Mouse (Mus musculus): ENCODE data around the gene Gimap9.
"Not testable (repeated sequence)": the region's sequence is repeated elsewhere in the genome, so short reads cannot be mapped to it uniquely, and the experiment has no call there.

Gene Gimap9

DNA sequence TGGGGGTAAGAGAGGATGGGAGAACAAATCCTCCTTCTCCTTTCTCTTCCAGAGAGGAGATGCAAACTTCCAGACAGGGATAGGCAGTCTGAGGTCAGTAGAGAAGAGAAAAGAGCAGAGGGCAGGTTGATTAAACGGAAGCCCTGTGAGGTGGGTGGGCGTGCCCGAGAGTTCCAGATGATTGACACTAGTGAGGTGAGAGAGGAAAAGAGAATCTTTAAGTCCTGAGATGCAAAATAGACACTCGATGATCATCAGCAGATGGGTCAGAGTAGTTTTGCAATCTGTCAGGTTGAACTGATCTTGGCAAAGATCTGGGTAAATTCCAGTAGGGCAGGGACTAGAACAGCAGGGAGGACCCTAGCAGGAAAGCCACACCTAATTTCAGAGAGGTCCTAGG, 11.2 kb upstream of the Gimap9 start:
- DNase-seq (ENCODE audit: low spot score in 2 of 2) = no peak

DNA sequence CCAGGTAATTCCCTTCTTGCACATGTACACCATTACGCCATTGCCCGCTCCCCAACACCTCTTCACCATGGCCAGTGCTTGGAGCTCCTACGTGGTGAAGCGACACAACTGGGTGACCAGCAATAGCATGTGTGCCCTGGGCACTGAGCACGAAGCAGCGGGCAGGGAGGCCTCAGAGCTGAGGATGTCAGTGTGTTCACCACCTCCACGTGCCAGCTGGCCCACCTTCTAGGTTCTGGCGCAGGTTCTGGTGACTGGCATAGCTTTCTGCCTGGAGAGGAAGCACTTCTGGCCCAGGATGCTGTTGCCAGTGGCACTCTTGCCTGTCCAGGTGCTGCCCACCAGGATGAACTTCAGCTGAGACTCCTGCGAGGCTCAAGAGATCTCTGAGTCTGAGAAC, 10.5 kb upstream of the Gimap9 start:
- DNase-seq (ENCODE audit: low spot score in 2 of 2) = no peak

DNA sequence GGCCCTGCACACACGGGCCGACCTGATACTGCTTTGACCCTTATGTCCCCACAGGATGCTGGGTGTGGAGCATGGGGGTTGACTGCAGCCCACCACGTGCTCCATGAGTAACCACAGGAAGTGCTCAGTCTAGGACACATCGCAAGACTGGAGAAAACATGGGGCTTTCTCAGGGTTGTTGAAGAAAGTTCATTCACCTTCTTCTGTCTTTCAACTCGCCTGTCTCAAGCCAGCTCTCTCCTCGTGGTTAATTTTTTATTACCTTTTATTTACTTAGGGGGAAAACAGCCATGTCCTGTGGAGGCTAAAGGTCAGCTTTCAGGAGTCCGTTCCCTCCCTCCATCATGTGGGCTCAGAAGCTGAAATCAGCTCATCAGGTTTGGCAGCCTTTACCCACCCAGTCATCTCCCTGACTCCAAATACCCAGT, 9.8 kb upstream of the Gimap9 start:
- no peak for DNase-seq (ENCODE audit: low spot score in 2 of 2)

DNA sequence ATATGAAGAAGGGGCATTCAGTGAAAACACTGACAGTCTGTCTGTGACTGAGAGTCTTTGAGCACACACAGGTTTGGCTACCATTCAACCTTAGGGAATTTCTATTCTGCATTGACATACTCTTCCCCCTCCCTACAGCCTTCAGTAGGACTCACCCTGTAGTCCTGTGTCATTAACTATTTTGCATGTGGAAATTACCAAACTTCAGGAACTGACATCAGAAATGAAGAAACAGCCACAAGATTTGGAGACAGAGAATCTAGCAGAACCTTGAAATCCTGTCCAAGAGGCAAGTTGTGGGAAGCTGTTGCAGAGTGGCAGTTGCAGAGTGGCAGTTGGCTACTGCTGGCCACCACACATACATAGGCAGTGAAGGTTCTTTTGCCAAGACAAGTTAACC, 7.9 kb upstream of the Gimap9 start:
- no peak for DNase-seq (ENCODE audit: low spot score in 2 of 2)

DNA sequence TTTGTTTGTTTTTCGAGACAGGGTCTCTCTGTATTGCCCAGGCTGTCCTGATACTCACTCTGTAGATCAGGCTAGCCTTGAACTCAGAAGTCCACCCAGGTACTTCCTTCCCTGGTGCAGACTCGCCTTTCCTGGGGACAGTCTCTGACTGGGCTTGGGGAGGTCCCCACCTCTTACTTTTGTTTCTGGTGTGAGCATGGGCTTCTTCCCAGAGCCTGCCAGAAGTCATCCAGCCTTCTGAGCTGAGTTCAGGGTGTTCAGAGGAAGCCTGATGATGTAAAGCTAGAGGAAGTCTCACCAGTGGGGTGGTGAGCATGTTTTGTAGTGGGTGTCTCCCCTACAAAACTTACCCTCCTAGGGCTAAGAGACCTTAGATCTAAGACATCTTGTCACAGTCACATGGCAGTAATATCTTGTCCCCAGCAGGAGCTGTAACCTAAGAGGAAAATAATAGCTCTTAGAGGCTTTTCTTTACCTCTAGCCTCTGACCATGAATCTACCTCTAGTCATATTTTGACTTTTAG, 6.4 kb upstream of the Gimap9 start:
- no peak for DNase-seq (ENCODE audit: low spot score in 2 of 2)

DNA sequence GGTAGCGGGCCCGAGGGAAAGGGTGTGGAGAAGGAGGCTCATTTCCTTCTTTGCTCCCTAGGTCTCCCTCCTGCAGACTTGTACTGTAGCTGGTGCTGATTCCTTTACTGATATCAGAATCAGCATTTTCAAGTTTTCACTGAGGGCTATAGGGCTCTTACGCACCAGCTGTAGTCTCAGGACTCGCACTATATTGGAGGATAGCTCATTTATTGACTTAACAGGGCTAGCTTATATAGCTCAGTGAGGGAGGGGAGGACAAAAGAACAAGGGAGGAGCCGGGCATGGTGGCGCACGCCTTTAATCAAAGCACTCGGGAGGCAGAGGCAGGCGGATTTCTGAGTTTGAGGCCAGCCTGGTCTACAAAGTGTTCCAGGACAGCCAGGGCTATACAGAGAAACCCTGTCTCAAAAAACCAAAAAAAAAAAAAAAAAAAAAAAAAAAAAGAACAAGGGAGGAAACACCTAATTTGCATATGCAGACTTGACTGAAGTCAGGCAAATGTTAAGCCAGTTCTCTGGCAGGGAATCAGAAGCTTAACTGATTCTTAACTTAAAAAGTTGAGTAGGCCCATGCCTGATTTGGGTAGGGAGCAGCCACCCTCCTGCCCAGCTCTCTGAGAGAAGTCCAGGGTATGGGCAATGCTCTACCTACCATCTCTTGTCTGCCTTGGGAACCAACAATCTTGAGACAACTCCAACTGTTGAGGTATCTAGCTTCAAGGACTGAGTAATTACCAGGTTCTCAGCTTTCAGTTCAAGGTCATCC, 1.5 kb upstream of the Gimap9 start:
- DNase-seq (ENCODE audit: low spot score in 2 of 2) = no peak

DNA sequence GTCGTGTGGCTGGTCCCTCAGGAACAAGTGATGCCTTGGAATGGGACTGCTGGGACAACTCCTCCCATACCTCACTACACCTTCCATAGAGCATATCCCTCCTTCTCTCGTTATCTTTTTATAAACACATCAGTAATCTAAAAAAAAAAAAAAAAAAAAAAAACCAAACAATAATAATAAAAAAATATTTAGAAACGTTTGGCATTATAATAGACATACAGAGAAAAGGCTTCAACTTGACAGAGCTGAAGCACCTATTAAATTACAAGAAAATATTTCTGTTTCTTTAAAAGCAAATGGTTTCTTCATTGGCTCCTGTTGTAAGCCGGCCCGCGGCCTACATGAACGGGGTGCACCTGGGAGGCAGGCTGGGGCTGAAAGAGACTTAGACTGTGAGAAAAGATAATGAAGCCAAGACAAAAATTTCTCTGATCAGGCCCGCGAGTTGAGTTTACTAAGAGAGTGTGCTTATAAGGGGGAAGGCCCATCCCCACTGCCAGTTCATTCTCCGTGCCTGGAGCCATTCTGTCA, 464 bp upstream of the Gimap9 start:
- no peak for DNase-seq (ENCODE audit: low spot score in 2 of 2)

DNA sequence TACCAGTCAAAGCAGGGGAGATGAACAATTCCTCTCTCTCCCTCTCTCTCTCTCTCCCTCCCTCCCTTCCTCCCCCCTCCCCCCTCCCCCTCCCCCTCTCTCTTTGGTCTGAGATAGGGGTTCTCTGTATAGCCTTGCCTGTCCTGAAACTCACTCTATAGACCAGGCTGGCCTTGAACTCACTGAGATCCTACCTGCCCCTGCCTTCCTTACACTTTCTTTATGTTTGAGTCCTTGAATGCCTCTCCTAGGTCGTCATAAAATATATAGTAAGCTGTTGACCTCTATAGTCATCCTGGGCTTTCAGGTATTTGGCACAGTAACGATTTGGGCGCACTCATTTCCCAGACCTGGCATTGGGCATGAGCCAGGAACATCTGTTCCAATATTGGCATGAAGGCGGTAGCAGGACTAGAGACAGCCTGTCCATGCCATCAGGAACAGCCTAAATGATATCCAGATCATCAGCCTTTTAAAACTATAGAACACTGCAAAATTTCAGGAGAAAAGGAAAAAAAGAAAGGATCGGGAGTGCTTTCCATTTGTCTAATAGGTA, 1.0 kb downstream of the Gimap9 start:
- no peak for DNase-seq (ENCODE audit: low spot score in 2 of 2)

DNA sequence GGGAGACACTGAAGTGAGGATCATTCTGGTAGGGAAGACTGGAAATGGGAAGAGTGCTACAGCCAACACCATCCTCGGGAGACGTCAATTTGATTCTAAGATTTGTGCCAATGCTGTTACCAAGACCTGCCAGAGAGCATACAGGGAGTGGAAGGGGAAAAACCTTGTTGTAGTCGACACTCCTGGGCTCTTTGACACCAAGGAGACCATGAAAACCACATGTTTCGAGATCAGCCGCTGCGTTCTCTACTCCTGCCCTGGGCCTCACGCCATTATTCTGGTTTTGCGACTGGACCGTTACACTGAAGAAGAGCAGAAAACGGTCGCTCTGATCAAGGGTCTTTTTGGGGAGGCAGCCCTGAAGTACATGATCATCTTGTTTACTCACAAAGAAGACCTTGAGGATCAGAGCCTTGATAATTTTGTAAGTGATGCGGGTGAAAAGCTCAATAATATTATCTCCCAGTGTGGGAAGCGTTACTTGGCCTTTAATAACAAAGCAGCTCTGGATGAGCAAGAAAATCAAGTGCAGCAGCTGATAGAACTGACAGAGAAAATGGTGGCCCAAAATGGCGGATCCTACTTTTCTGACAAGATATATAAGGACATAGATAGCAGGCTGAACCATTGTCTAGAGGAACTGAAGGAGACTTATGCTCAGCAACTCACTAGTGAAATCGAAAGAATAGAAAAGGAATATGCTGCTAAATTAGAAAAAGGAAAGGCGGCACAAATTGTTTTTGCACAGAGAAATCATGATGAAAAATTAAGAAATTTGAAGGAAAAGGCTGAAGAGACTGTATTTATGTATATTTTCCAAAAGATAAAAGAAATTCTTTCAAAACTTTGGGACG, 1.8 kb downstream of the Gimap9 start:
- DNase-seq (ENCODE audit: low spot score in 2 of 2) = no peak

DNA sequence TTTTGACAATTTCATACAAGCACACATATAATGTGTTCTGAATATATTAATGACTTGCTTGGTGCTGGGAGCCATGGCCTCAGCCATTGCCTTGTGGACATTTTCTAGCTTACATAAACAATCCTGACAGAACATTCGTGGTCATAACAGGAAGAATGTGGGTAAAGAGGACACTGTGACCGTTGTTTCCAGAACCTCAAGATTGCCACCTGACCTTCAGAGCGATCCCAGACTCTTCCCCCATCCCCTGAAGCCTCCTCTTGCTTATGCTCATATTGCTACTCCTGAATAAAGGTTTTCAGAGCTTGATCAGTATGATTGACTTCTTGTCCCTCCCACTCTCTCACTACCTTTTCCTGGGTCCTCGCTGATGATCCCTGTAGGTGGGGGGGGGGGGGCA, 2.5 kb downstream of the Gimap9 start:
- no peak for DNase-seq (ENCODE audit: low spot score in 2 of 2)

DNA sequence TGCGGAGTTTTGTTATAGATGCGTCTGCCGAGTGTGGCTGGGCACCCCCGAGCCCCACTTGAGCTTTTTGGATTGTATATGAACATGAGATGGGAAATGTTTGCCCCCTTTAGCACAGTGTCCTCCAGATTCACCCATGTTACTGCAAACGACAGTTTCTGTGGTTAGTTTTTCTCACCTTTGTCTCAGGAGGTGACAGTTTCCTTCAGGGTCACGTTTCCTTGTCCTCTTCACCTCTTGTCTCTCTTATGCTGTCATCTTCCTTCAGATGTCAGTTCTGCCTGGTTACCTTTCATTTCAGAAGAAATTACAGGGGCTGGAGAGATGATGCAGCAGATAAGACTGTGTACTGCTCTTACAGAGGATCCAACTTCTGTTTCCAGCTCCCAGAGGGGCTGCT, 3.8 kb downstream of the Gimap9 start:
- DNase-seq (ENCODE audit: low spot score in 2 of 2) = no peak

DNA sequence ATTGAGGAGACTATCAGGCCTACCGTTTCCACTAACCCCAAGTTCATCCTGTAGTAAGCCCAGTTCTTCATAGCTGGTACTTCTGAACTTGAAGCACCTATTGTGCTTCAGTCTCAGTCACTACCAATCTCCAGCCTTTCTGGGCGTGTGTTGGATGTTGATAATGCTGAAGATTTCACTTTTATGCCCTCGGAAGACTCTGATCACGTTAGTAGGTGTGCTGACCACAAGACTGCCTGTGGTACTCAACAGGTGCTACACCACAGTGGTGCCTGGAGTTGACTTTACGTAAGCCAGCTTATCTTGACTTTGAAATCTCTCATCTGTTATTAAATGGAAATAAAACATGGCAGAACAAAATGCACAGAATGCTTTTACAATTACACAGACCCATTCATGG, 4.5 kb downstream of the Gimap9 start:
- DNase-seq (ENCODE audit: low spot score in 2 of 2) = no peak

DNA sequence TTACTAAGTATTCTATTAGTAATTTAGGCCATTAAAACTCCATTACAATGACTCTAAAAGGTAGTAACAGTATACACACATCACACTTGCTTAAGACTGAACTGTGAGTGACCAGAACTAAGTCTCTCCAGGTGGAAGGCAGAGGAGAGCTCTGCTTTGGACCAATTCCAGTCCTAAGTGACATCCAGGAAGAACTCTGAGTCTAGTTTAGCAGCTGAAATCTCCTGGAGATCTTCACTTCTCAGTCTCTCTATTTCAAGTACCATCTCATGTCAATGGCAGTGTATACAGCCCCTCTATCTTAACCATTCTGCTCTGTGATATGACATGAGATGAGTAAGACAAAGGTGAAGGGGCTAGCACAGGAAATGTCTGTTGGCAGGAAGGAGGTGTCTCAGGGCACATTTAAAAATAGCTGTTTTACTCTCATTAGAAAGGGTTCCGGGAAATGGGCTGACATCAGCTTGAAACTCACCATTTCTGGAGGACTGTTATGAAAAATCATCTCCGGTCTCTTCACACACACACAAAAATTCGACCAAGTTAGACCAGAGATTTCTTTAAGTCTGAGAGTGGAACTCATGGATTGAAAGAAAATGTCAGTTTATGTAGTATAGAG, 5.7 kb downstream of the Gimap9 start:
- no peak for DNase-seq (ENCODE audit: low spot score in 2 of 2)

DNA sequence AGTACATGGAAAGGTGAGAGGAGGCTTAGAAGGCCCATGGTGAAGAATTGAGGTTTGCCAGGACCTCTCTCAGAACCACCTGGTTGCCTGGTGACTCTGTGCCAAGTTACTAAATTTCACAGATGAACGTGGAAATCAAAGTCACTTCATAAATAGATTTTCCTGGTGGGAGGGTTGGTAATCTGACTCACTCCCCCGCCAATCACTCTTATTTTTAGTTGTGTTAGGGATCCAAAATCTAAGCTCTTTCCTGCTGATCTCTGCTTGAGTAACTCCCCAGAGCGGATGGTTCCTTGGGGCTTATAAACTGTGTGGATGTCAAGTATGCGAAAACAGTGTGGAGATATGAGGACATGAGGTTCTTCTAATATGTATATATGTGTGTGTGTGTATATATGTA, 6.3 kb downstream of the Gimap9 start:
- DNase-seq (ENCODE audit: low spot score in 2 of 2) = no peak

DNA sequence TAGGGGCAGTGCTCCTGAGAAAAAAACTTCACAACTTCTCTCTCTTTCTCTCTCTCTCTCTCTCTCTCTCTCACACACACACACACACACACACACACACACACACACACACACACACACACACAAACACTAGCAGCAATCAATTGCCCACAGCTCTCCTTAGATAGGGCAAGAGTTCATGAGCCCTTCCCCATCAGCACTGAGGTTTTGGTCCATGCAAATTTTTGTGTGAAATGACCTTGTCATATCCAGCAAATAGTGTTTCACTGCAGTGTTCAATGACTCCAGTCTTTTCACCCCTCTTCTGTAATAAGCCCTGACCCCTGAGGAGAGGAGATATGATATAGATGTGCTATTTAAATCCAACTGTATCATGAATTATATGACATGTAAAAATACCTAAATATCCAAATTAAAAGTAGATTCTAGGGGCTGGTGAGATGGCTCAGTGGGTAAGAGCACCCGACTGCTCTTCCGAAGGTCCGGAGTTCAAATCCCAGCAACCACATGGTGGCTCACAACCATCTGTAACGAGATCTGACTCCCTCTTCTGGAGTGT, 7.4 kb downstream of the Gimap9 start:
- not testable (repeated sequence) for DNase-seq (ENCODE audit: low spot score in 2 of 2)

DNA sequence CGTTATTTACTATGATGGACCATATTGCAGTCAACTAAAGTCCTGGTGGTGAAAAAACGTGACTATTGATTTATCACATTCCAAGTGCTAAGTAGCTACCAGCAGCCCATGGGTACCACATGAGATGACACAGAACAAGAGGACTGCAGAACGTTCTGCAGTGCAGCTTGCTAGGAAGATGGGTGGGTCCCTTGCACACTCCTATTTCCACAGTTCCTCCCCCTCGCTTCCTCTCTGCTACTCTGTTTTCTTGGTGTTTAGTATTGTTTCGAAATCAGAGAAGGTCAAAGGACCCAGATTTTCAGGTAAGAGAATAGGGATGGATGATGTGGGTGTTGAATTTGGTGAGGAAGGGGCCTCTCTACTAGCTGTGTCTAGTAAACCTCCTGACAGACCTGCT, 8.4 kb downstream of the Gimap9 start, which contains the start of gene Gimap4:
Gimap4 (plus strand) TSS at position 231 of the 400 bp plus-strand sequence.
- DNase-seq (ENCODE audit: low spot score in 2 of 2) = no peak

DNA sequence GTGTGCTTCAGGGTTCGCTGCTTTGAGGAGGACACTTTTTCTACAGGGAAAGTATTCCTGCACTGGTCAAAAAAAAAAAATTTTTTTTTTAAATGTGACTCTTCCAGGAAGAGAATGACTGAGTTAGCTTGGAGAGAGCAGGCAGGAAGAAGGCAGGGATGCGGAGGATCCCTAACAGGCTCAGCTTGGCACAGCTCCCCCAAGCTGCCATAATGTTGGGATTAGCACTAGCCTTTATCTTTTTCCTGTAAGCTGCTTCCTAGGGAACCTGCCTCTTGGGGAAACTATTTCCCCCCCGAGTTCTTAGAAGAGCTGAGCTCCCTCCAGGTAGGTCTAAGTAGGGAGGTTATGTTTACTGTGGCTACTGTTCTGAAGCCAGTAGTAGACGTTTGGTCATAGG, 8.9 kb downstream of the Gimap9 start:
- DNase-seq (ENCODE audit: low spot score in 2 of 2) = no peak

DNA sequence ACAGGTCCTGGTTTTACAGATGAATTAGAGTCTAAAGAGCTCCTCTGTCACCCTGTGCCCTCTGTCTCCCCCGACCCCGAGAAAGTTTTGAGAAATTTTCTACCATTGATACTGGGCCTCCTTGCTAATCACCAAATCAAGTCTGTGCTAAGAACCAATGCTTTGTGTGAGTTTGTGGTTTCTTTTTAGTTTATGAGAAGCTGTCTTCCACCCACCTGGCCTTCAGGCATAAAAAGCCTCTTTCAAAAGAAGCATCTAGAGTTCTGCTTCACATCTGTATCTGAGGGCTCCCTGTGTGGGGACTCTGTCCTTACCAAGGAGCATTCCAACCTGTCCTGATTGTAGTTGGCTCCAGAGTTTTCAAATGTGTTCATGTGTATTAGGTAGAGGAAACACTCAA, 9.3 kb downstream of the Gimap9 start:
- no peak for DNase-seq (ENCODE audit: low spot score in 2 of 2)

DNA sequence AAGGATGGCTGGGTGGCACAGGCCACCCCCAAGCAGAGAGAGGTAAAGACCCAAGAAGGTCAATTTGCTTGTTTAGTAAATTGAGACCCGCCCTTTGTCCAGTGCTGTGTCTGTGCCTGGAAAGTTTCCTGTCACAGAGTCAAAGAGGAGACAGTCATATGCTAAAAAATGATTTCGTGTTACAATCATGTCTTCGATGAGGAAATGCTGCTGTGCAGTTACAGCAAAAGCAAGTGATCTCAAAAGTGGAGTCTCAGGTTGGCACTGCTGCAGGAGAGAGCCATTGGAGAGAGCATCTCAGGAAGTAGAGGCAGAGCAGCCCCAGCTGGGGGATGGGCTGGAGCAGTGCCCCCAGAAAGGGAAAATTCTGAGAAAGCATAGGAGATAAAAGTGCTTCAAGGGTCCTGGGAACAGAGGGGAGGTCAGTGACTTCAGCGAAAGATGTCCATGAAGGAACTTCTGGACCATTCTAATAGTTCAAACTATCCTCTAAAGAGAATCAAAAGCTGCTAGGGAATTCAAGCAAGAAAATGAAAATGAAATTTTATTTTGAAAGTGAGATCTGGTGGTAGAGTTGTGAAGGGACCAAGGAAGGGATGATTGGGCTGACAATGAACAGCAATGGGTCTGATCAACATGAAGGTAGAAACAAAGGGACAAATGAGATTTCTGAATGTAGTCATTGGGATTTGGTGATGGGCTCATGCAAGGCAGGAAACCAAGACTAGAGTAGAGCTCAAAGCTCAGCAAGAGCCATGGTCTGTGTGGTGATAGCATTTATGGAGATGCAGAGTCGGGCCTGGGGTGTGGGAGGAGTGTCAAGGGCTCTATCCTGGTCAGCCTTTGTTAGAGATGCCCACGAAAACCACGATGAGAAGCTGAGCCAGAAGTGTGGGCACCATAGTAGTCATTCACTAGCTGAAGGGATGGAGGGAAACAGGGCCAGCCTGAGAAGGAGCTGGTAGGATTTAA, 10.1 kb downstream of the Gimap9 start:
- DNase-seq (ENCODE audit: low spot score in 2 of 2) = no peak

DNA sequence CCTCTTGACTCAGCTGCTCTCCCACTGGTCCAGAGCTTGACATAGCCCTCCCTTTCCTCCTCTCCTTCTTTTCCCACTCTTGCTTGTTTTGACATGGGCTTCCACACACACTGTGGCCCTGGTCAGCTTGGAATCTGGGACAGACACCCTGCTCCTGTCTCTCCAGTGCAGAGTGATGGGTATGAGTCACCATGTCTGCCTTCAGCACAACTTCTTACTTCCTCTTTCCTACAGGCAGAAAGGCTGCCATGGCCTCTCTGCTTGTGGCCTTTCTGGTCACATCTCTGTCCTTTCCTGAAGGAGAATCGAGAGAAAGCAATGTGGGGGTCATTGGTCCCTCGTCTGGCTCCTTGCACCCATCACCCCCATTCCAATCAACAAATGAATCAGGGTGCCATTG, 11.1 kb downstream of the Gimap9 start:
- DNase-seq (ENCODE audit: low spot score in 2 of 2) = no peak
